Mouse (Mus musculus) hindlimb bud, embryonic 11.5 days (tissue): ENCODE data around the gene Irak3.

Source experiments
- DNase-seq: peaks from one replicate; pipeline ENCODE4 v3.0.0-alpha.2; 2012; ENCODE audit warnings: low read depth, low spot score; ENCODE audit errors: extremely low spot score

Irak3 gene

DNA sequence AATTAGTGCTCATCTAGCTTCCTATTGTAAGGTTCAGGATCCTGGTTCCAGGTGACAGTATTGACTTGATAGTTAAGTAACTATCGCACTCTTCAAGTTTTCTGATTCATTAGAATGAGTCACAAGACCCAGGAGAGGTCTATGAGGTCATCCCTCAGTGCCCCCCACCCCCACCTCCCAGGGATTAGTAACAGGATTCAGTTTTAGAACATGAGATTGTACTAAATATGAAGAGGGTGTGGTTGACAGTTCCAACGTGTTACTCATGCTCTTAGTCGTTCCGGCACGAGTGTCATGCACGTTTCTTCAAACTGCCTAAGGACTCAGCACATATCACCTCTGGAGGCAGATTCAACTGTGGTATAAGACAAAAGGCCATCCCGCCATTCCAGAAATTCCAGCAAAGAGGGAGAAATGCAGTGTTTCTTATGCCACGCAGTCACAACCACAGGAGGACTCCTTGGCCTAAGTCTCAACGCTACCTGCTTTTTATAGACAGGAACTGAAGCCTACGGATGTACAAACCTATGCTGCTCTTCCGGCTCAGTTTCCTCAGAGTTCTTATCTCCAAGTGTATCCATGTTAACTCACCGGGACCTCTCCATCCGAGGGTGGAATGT is 2.8 kb upstream of the Irak3 start:
- no peak for DNase-seq

DNA sequence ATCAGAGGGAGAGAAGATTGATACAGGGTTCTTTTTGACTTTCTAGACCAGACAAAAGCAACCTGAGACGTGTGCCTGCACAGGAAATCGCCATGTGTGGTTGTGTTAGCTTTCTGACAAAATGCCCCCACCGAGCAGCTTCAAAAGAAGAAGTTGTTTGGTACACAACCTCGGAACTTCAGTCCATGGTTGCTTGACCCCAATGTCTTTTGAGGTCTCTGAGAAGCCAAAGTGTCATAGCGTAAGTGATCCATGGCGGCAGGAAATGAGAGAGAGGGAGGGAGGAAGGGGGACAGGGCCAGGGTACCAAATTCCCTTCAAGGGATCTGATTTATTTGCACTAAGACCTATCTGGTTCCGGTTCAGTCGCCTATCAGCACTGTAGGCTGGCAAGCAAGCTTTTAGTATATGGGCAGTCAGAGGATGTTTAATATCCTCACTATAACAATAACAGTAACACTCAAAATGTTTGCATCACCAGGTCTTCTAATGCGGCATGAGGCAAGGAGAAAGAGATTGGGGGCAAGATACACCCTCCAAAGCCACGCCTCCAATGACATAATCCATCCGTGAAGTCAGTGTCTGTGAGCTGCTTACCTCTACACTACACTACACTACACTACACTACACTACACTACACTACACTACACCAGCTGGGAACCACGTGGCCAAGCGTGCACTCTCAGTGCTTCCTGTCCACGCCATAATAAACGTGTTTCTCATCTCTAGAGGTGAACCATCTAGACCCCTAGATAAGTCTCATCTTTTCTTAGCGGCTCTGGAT is 729 bp upstream of the Irak3 start:
- no peak for DNase-seq

DNA sequence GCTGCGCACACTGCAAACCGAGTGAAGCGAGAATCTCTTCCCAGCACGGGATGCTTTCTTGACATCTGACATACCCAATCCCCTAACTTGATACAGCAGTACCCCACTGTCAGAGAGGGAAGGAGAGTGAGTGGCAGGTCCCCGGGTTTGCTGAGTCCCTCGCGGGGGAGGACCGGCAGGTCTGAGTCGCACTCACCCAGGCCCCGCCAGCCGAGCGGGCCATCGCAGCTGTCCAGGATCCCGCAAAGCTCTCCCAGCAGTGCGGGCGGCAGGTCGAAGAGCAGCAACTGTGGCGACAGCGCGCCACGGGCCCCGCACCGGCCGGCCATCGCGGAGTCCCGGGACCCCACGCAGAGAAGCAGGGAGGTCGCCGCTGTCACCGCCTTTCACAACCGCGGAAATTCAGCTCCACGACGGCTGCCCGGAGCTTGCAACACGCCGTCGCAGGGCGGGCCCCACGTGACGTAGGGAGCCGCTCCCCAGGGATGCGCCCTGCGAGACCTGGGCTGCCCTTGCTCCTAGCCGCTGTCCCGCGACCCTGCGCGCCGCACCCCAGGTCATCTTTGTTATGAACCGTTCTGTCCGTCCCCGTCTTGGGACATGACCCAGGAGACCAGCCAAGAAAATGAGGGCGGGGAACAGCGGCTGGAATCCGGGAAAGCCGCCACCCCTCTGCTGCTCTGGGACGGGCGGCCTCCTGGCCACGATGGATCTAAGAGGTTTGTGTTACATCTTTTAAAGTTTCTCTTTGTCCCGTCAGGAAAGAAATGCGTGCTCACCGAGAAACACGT is 604 bp downstream of the Irak3 start, which contains the start of gene Tmbim4:
Tmbim4 (plus strand) TSS at position 460 of the 791 bp plus-strand sequence.
- DNase-seq: no peak

DNA sequence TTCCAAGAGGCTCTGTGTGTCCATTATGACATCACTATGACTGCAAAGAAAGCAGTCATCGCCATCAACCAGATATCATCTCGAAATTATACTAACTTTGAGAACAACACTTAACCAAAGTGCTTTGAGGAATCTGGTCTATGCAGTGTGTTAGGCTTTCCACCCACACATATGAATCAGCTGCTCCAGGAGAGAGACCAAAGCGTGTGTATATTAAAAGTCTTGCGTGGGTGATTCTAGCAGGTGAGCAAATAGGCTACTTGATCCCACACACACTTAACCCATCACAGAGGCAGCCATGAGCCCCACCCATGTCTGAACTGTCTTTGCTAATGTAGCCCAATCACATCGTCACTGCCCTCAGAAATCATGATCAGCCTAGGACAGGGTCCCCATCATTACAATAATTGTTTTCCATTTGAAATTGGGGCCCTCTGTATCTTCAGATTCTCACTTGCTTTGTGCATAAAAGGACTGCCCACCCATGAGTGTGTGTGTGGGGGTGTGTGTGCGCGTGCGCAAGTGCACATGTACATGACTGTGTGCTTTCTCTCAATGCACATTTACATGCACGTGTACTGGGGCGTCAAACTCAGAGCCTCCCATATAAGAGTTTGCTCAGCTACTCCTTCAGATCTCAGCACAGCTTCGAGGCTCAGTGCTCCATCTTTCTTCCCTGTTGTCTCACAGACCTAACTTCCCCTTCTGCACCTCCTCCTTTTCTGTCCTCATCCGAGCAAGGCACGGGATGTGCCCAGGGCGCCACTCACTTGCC is 4.7 kb downstream of the Irak3 start:
- DNase-seq: no peak

DNA sequence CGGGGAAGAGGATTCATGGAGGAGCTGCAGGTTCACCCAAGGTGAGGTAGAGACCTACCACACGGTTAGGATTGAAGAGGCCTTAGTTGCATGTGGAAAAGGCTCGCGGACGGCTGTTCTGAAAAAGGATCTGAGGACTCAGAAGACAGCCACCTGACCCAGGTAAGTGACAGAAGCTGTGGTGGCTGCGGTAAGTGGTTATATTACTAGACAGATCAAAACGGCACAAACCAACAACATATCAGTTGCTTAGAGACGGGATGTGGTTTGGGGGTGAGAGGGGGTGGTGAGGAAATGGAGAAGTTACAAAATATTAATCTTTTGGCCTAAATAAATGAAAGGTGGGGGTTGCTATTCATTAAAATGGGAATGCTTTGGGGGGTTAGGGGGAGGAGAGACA is 8.7 kb downstream of the Irak3 start:
- no peak for DNase-seq

DNA sequence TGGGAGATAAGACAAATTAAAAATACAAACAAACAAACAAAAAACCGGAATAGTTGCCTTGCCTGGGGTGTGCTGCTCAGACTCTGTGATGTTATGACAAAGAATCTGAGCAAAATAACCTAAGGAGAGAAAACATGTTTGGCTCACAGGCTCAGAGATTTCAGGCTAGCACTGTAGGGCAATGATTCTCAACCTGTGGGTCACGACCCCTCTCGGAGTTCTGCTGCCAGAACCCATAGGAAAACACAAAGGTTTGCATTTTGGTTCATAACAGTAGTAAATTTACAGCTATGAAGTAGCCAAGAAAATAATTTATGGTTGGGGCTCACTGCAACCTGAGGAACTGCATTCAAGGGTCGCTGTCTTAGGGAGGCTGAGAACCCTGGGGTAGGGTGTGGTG is 9.7 kb downstream of the Irak3 start:
- DNase-seq: no peak

DNA sequence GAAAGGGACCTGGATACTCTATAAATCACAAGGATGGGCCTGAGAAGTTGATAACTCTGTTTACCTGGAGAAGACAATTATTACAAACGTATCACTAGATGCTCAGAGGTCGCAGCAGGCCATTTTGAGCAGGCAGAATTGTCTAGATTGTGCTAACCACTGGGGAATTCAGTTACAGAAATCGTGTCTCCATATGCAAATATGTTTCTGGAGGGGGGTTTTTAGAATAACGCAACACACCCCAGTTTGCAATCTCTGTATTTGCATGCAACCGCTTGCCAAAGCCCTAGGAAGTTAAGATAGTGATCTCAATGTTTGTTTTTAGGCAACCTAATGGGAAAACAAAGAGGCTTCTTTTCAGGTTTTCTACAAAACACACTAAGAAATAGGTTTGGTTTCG is 10.8 kb downstream of the Irak3 start:
- DNase-seq: no peak

DNA sequence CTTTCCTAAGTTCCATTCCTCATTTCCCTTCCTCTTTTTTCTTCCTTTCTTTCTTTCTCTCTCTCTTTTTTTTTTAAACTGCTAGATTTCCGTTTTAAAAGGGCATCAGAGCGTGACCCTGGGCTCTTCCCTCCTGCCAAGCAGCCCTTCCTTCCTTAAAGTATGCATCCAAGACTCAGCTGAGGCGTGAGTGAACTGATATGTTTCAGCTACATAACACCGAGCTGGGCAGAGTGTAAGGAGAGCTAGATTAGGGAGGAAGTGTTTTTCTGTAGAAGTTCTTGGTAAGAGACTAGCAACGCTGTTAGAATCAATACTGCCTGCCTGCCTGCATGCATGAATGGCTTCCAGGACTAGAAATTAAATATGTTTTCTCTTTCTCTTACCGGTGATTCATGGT is 12.1 kb downstream of the Irak3 start:
- no peak for DNase-seq

DNA sequence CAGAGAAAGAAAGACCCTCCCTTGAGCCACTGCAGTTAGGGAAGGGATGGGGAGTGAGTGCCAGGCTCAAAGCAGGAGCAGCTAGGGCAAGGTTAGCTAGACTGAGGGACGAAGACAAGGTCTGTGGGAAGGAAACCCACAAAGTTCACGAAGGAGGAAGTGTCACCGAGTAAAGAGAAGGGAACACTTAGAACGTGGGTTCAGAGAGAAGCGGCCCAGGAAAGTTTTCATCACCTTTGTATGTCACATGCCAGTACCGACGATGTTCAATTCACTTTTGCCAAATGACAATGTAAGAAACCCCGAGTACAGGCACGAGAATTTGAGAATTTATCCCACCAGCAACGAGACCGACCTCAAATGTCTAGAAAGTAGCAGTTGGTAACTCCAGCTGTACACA is 12.7 kb downstream of the Irak3 start:
- no peak for DNase-seq

DNA sequence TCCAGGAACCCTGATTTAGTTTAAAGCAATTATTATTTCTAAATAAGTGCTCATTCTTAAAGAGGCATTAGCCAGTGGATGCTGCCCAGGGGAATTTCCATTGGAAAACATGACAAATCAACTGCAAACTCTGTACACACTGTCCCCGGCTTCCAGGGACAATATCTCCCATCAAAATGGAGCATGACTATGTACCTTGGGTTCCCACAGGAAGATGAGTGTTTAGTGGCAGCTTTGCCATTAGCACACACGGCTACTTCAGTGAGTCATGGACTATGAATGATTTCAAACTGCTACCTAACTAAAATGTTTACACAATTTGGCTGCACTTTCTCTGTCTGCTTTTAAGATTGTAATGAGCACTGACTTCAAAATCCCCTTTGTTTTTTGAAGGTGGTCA is 13.4 kb downstream of the Irak3 start:
- no peak for DNase-seq

DNA sequence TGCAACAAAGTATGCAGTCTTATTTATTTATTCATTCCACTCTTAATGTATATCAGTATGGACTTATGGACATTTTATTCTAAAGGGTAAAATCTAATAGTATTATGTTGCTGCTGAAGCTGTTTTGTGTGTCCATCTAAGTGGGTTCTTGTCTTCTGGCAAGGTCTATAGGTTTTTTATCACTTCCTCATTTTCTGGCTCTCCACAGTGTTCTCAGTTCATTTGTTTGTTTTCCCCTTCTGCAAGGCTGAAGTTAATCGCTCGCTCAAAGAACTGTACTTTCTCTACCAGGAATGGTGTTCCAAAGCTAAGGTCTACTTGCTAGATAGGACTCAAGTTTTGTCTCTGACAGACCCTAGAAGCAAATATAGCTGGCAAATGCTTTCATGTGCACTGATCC is 18.6 kb downstream of the Irak3 start:
- no peak for DNase-seq

DNA sequence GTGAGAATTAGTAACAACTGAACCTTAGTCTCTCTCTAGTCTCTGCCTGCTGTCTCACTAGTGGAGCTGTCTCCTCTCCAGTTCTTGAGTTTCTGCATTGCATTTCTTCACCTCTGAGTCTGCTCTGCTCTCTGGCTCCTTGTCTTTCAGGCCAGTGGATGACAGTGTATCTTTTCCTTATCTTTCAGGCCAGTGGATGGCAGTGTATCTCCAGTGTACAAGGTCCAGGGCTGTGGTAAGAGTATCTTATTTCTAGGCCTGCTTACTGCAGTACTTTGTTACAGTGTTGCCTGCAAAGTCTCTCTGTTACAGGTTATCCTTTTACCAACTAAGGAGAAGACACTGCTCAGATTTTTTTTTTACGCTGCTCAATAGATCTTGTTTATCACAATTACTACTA is 19.0 kb downstream of the Irak3 start:
- no peak for DNase-seq

DNA sequence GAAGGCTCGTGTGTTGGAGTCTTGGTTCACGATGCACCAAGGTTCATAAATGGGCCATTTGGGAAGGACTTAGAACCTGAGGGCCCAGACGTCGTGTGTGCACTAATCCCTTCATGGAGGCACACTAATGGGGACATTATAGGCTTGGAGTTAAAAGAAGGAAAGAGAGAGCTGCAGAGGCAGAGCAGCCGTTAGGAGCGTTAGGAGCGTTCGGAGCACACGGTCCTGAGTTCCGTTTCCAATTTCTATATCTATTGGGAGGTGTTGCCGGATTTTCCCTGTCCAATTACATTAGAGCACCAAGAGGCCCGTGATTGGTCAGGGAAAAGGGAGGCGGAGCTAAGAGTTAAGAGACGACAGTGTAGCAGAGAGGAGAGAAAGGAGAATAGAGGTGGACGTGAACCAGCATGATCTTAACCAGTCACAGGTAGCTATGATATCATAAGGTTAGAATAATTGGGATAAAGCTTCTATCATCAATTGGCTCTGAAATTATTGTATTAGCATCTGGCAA is 27.7 kb downstream of the Irak3 start:
- no peak for DNase-seq

DNA sequence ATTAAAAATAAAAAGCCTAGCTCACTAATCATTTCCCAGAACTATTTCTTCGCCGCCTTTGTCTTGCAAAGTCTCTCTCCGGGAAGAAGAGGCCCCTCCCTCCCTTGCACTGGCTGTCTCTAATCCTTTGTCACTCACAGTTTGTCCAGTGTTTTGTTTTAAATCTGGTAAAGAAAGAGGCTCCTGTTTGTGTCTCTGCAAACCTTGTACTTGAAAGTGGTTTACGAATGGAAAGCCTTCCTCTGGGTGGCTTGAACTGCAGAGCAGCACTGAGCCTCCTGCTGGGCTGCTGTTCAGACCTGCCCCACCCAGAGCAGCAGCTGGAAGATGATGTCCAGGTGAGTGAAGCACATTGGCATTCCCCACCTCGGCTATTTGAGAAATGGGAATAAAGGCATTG is 30.6 kb downstream of the Irak3 start:
- DNase-seq: no peak

DNA sequence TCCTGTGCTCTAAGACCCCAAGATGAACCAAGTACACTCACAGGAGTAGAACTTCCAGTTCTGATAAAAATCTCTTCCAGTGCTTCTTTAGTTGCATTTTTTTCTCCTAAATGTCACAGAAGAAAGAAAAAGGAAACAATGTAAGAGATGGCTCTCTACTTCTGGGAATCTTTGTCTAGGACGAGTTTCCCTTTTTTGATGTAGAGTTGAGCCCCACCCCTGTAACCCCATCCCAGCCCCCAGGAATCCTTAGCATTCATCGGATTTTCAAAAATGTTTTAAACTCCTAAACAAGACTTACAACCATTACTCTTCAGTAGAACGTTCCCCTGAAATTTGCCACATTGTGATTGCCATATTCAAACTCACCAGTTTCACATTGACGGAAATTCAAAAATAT is 31.7 kb downstream of the Irak3 start:
- DNase-seq: no peak

DNA sequence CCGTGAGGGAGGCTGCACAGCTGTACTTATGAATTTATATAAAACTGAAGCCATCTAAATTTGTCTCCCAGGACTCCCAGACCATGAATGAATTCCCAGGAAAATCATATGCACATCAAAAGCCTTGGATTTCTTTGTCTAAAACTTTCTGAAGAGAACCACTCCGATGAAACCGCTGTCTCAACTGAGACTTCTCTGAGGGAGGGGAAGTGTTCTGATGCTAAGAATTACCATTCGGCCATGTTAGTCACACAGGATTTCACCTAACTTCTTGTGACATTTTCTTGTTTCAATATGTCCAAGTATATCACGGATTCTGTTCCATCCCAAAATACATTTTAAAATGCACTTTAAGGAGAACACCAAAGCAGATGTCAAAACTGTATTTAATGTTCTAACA is 32.1 kb downstream of the Irak3 start:
- DNase-seq: no peak

DNA sequence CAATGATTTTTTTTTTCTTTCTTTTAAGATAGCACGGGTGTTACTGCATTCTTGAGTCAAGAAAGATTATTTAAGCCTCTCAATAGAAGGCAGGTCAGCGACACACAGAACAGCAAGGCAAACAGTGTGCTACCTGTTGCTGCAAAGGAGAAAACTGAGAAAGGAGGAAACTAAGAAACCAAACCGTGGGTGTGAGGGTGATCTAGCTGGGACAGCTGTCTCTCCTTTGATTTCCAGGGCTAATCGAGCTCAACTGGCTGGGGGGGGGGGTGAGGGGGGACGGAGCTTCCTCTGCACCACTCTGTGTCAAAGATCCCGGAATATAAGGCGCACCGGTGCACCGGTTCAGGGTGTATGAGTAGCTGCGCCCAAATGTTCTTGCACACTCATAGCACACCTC is 32.9 kb downstream of the Irak3 start:
- DNase-seq: no peak

DNA sequence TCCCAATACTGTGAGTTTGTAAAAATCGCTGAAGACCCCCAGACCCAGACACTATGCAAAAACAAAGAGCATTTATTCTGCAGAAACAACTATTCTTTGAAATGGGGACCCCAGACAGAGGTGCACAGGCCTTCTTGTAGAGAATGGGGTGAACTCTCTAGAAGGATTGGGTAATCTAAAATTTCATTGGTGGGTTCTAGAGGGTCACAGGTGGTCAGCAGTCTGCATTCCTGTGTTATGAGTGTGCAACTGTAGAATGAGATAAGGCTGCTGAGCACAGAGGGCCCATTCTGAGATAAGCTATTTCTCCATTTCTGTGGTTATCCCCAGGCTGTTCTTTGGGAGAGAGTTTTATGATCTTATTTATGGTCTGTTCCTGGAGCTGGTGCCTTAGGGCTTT is 33.9 kb downstream of the Irak3 start:
- DNase-seq: no peak

DNA sequence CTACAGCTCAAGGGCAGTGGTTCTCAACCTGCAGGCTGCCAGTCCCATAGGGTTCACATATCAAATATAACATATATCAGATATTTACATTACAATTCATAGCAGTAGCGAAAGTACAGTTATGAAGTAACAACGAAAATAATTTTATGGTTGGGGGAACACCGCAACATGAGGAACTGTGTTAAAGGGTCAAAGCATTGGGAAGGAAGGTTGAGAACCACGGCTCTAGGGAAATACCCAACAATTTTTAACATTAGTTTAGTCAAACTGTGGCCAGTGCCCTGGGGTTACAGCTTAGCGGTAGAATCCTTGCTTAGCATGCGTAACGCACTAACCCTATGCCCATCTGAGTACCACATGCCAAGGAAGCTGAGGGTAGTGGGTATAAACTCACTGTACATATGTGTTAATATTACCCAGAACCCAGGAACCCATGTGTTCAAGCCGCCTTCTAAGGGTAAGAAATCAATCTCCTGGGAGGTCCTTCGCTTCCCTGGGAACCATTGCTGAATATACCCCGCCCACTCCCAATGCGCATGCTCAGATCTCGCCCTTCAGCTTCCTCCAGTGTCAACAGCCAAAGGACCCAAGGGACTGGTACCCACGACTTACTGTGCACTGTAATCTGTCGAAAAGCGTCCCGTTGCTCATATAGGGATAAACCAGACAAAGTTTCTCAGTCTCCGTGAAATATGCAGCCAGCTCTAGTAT is 36.0 kb downstream of the Irak3 start:
- DNase-seq: no peak
